Mouse (Mus musculus): Measurements from ENCODE around the gene Fbxo40. TPM values are rescaled to one million over a fixed set of nuclear protein-coding genes. Genes with fewer than 3 reads are reported as not detected.

Fbxo40 gene
- not detected in 2 replicates for polyA plus RNA-seq (2012; ENCODE audit: insufficient read depth, insufficient read length, low replicate concordance, missing spikeins)

GRCm38 (mm10) chr16:36989999-36990625 is at the start of gene Fbxo40:
TSS of gene Fbxo40 (minus strand) at chr16:36990467.
- Histone ChIP-seq H3K4me3 (ENCODE audit: insufficient read depth, low read depth, low read length) (no peak within 1 kb of the TSS), H3K27ac (ENCODE audit: insufficient read depth, low read depth, low read length) (no peak within 1 kb of the TSS), H3K4me1 (ENCODE audit: control insufficient read depth, insufficient read depth, low read length) (peaks cover 2% of the 10 kb centered on the region; the same call in 1 of the 2 replicates)
- WGBS = 82% methylated on average over 18 of the region's 18 CpGs
- TF ChIP-seq POLR2A (IDR thresholded peaks at IDR 0.05; ENCODE audit: insufficient read depth, low read depth, low read length) (no peak), CTCF (IDR thresholded peaks at IDR 0.05; ENCODE audit: insufficient read depth, low read depth, low read length) (no peak)

- TF ChIP-seq POLR2A (IDR thresholded peaks at IDR 0.05; ENCODE audit: insufficient read depth, low read depth, low read length) (no peak), CTCF (IDR thresholded peaks at IDR 0.05; ENCODE audit: insufficient read depth, low read depth, low read length) (no peak)
- WGBS = 94% methylated on average over 8 of the region's 8 CpGs
- Histone ChIP-seq H3K4me1 (ENCODE audit: control insufficient read depth, insufficient read depth, low read length) (no peaks in the 10 kb centered on the region), H3K4me3 (ENCODE audit: insufficient read depth, low read depth, low read length) (no peak overlapping the region), H3K27ac (ENCODE audit: insufficient read depth, low read depth, low read length) (no peak overlapping the region)
Measured at GRCm38 (mm10) chr16:37034751-37035150, 44.5 kb upstream of the Fbxo40 start.

- WGBS = 81% methylated on average over 3 of the region's 3 CpGs
- H3K27ac ChIP-seq (ENCODE audit: insufficient read depth, low read depth, low read length) = no peak overlapping the region
- TF ChIP-seq POLR2A (IDR thresholded peaks at IDR 0.05; ENCODE audit: insufficient read depth, low read depth, low read length) = no peak
- TF ChIP-seq CTCF (IDR thresholded peaks at IDR 0.05; ENCODE audit: insufficient read depth, low read depth, low read length) = no peak
- H3K4me1 ChIP-seq (ENCODE audit: control insufficient read depth, insufficient read depth, low read length) = no peaks in the 10 kb centered on the region
- H3K4me3 ChIP-seq (ENCODE audit: insufficient read depth, low read depth, low read length) = no peak overlapping the region
Measured at GRCm38 (mm10) chr16:37031996-37032395, 41.7 kb upstream of the Fbxo40 start.

GRCm38 (mm10) chr16:37027581-37027980 is 37.3 kb upstream of the Fbxo40 start:
- no peak for TF ChIP-seq CTCF (IDR thresholded peaks at IDR 0.05; ENCODE audit: insufficient read depth, low read depth, low read length)
- Histone ChIP-seq H3K4me1 (ENCODE audit: control insufficient read depth, insufficient read depth, low read length) (no peaks in the 10 kb centered on the region), H3K4me3 (ENCODE audit: insufficient read depth, low read depth, low read length) (no peak overlapping the region), H3K27ac (ENCODE audit: insufficient read depth, low read depth, low read length) (no peak overlapping the region)
- WGBS = 83% methylated on average over 3 of the region's 3 CpGs

GRCm38 (mm10) chr16:37012336-37012735 is 22.1 kb upstream of the Fbxo40 start:
- Histone ChIP-seq H3K27ac (ENCODE audit: insufficient read depth, low read depth, low read length) (no peak overlapping the region), H3K4me1 (ENCODE audit: control insufficient read depth, insufficient read depth, low read length) (peaks cover 4% of the 10 kb centered on the region), H3K4me3 (ENCODE audit: insufficient read depth, low read depth, low read length) (no peak overlapping the region)
- WGBS = 61% methylated on average over 5 of the region's 5 CpGs
- TF ChIP-seq POLR2A (IDR thresholded peaks at IDR 0.05; ENCODE audit: insufficient read depth, low read depth, low read length) = no peak
- no peak for TF ChIP-seq CTCF (IDR thresholded peaks at IDR 0.05; ENCODE audit: insufficient read depth, low read depth, low read length)

- no peak overlapping the region for H3K27ac ChIP-seq (ENCODE audit: insufficient read depth, low read depth, low read length)
- TF ChIP-seq POLR2A (IDR thresholded peaks at IDR 0.05; ENCODE audit: insufficient read depth, low read depth, low read length) = no peak
- TF ChIP-seq CTCF (IDR thresholded peaks at IDR 0.05; ENCODE audit: insufficient read depth, low read depth, low read length) = no peak
- H3K4me1 ChIP-seq (ENCODE audit: control insufficient read depth, insufficient read depth, low read length) = peaks cover 4% of the 10 kb centered on the region
- peak overlapping the region; percentile 71 for H3K4me3 ChIP-seq (ENCODE audit: insufficient read depth, low read depth, low read length)
- WGBS = under 1% methylated on average over 26 of the region's 26 CpGs
Measured at GRCm38 (mm10) chr16:37011922-37012289, 21.6 kb upstream of the Fbxo40 start.

GRCm38 (mm10) chr16:37011061-37011921 is 21.0 kb upstream of the Fbxo40 start, which contains the start of gene Polq:
TSS of gene Polq (plus strand) at chr16:37011786.
- H3K27ac ChIP-seq (ENCODE audit: insufficient read depth, low read depth, low read length) = no peak within 1 kb of the TSS

GRCm38 (mm10) chr16:37010370-37010769 is 20.1 kb upstream of the Fbxo40 start:
- 34% methylated on average over 4 of the region's 4 CpGs for WGBS
- no peak overlapping the region for H3K4me3 ChIP-seq (ENCODE audit: insufficient read depth, low read depth, low read length)
- peaks cover 4% of the 10 kb centered on the region for H3K4me1 ChIP-seq (ENCODE audit: control insufficient read depth, insufficient read depth, low read length)
- no peak overlapping the region for H3K27ac ChIP-seq (ENCODE audit: insufficient read depth, low read depth, low read length)
- no peak for TF ChIP-seq POLR2A (IDR thresholded peaks at IDR 0.05; ENCODE audit: insufficient read depth, low read depth, low read length)
- TF ChIP-seq CTCF (IDR thresholded peaks at IDR 0.05; ENCODE audit: insufficient read depth, low read depth, low read length) = no peak

More at GRCm38 (mm10) chr16:37011061-37011921, 21.0 kb upstream of the Fbxo40 start, which contains the start of gene Polq:
- WGBS = 2% methylated on average over 30 of the region's 30 CpGs
- peaks cover 4% of the 10 kb centered on the region for H3K4me1 ChIP-seq (ENCODE audit: control insufficient read depth, insufficient read depth, low read length)
- peak within 1 kb of the TSS; percentile 71 for H3K4me3 ChIP-seq (ENCODE audit: insufficient read depth, low read depth, low read length)
- TF ChIP-seq CTCF (IDR thresholded peaks at IDR 0.05; ENCODE audit: insufficient read depth, low read depth, low read length) (no peak), POLR2A (IDR thresholded peaks at IDR 0.05; ENCODE audit: insufficient read depth, low read depth, low read length) (0 out of 2 replicates have a peak, but pooled peaks have one; percentile 29)

GRCm38 (mm10) chr16:37009262-37009661 is 19.0 kb upstream of the Fbxo40 start:
- WGBS = 74% methylated on average over 6 of the region's 6 CpGs
- Histone ChIP-seq H3K27ac (ENCODE audit: insufficient read depth, low read depth, low read length) (no peak overlapping the region), H3K4me3 (ENCODE audit: insufficient read depth, low read depth, low read length) (no peak overlapping the region), H3K4me1 (ENCODE audit: control insufficient read depth, insufficient read depth, low read length) (peaks cover 4% of the 10 kb centered on the region)
- TF ChIP-seq POLR2A (IDR thresholded peaks at IDR 0.05; ENCODE audit: insufficient read depth, low read depth, low read length) (no peak), CTCF (IDR thresholded peaks at IDR 0.05; ENCODE audit: insufficient read depth, low read depth, low read length) (no peak)

All from olfactory bulb, adult 2 months (tissue).